Mouse (Mus musculus): Measurements from ENCODE around the gene Sh3bp5. TPM values are rescaled to one million over a fixed set of nuclear protein-coding genes. Genes with fewer than 3 reads are reported as not detected.
A peak's percentile ranks its signal among the peaks of the same experiment; 100 is the strongest.

The Sh3bp5 gene
- polyA plus RNA-seq, 1 experiment from 2014 or later = 29.9 TPM

- no peak for ATAC-seq (ENCODE audit: insufficient number of reproducible peaks, low FRiP score)
- Histone ChIP-seq H3K9me3 (replicated peaks) (no peaks in the 10 kb centered on the region), H3K36me3 (peaks cover 69% of the 10 kb centered on the region), H3K9ac (no peak overlapping the region), H3K4me2 (no peak overlapping the region), H3K27ac (ENCODE audit: poor library complexity, severe bottlenecking) (no peak overlapping the region), H3K27me3 (replicated peaks) (no peaks in the 10 kb centered on the region), H3K4me1 (replicated peaks) (no peaks in the 10 kb centered on the region), H3K4me3 (no peak overlapping the region)
- 88% methylated on average over 3 of the region's 3 CpGs for WGBS
Observed at GRCm38 (mm10) chr14:31376331-31376730, 59.5 kb downstream of the Sh3bp5 start.

GRCm38 (mm10) chr14:31374390-31374789, 61.5 kb downstream of the Sh3bp5 start:
- Histone ChIP-seq H3K27ac (ENCODE audit: poor library complexity, severe bottlenecking) (no peak overlapping the region), H3K9ac (no peak overlapping the region), H3K9me3 (replicated peaks) (no peaks in the 10 kb centered on the region), H3K4me3 (no peak overlapping the region), H3K36me3 (peaks cover 86% of the 10 kb centered on the region), H3K27me3 (replicated peaks) (no peaks in the 10 kb centered on the region), H3K4me1 (replicated peaks) (no peaks in the 10 kb centered on the region), H3K4me2 (no peak overlapping the region)
- ATAC-seq (ENCODE audit: insufficient number of reproducible peaks, low FRiP score) = no peak
- WGBS = 93% methylated on average over 6 of the region's 6 CpGs

- Histone ChIP-seq H3K4me3 (no peak overlapping the region), H3K9ac (no peak overlapping the region), H3K27me3 (replicated peaks) (no peaks in the 10 kb centered on the region), H3K27ac (ENCODE audit: poor library complexity, severe bottlenecking) (no peak overlapping the region), H3K9me3 (replicated peaks) (no peaks in the 10 kb centered on the region), H3K4me2 (no peak overlapping the region), H3K4me1 (replicated peaks) (no peaks in the 10 kb centered on the region), H3K36me3 (peaks cover 71% of the 10 kb centered on the region)
- ATAC-seq (ENCODE audit: insufficient number of reproducible peaks, low FRiP score) = no peak
- WGBS = 85% methylated on average over 3 of the region's 3 CpGs
Observed at GRCm38 (mm10) chr14:31369377-31369776, 66.5 kb downstream of the Sh3bp5 start.

GRCm38 (mm10) chr14:31367951-31368350, 67.9 kb downstream of the Sh3bp5 start:
- 83% methylated on average over 7 of the region's 7 CpGs for WGBS
- no peak for ATAC-seq (ENCODE audit: insufficient number of reproducible peaks, low FRiP score)

GRCm38 (mm10) chr14:31365350-31365749, 70.5 kb downstream of the Sh3bp5 start:
- H3K27me3 ChIP-seq (replicated peaks) = no peaks in the 10 kb centered on the region
- no peak overlapping the region for H3K9ac ChIP-seq
- ATAC-seq (ENCODE audit: insufficient number of reproducible peaks, low FRiP score) = no peak
- H3K4me2 ChIP-seq = no peak overlapping the region
- peaks cover 71% of the 10 kb centered on the region for H3K36me3 ChIP-seq
- H3K4me3 ChIP-seq = no peak overlapping the region
- H3K27ac ChIP-seq (ENCODE audit: poor library complexity, severe bottlenecking) = no peak overlapping the region
- no peaks in the 10 kb centered on the region for H3K9me3 ChIP-seq (replicated peaks)
- no peaks in the 10 kb centered on the region for H3K4me1 ChIP-seq (replicated peaks)

More at GRCm38 (mm10) chr14:31367951-31368350, 67.9 kb downstream of the Sh3bp5 start:
- H3K27ac ChIP-seq (ENCODE audit: poor library complexity, severe bottlenecking) = no peak overlapping the region
- no peak overlapping the region for H3K9ac ChIP-seq
- no peaks in the 10 kb centered on the region for H3K4me1 ChIP-seq (replicated peaks)
- H3K9me3 ChIP-seq (replicated peaks) = no peaks in the 10 kb centered on the region
- H3K4me3 ChIP-seq = no peak overlapping the region
- no peak overlapping the region for H3K4me2 ChIP-seq
- H3K27me3 ChIP-seq (replicated peaks) = no peaks in the 10 kb centered on the region
- H3K36me3 ChIP-seq = peaks cover 70% of the 10 kb centered on the region

GRCm38 (mm10) chr14:31364589-31364988, 71.3 kb downstream of the Sh3bp5 start:
- 89% methylated on average over 4 of the region's 4 CpGs for WGBS
- H3K9ac ChIP-seq = no peak overlapping the region
- no peak overlapping the region for H3K4me2 ChIP-seq
- no peaks in the 10 kb centered on the region for H3K4me1 ChIP-seq (replicated peaks)
- H3K9me3 ChIP-seq (replicated peaks) = no peaks in the 10 kb centered on the region
- H3K27ac ChIP-seq (ENCODE audit: poor library complexity, severe bottlenecking) = no peak overlapping the region
- H3K27me3 ChIP-seq (replicated peaks) = no peaks in the 10 kb centered on the region
- peaks cover 68% of the 10 kb centered on the region for H3K36me3 ChIP-seq
- no peak for ATAC-seq (ENCODE audit: insufficient number of reproducible peaks, low FRiP score)
- no peak overlapping the region for H3K4me3 ChIP-seq

GRCm38 (mm10) chr14:31362236-31362635, 73.6 kb downstream of the Sh3bp5 start:
- Histone ChIP-seq H3K4me2 (no peak overlapping the region), H3K9me3 (replicated peaks) (no peaks in the 10 kb centered on the region), H3K27ac (ENCODE audit: poor library complexity, severe bottlenecking) (no peak overlapping the region), H3K9ac (no peak overlapping the region), H3K36me3 (peaks cover 63% of the 10 kb centered on the region), H3K4me3 (no peak overlapping the region), H3K4me1 (replicated peaks) (no peaks in the 10 kb centered on the region), H3K27me3 (replicated peaks) (no peaks in the 10 kb centered on the region)
- 79% methylated on average over 2 of the region's 2 CpGs for whole genome bisulfite sequencing
- ATAC-seq (ENCODE audit: insufficient number of reproducible peaks, low FRiP score) = no peak

- no peaks in the 10 kb centered on the region for H3K27me3 ChIP-seq (replicated peaks)
- H3K36me3 ChIP-seq = peaks cover 45% of the 10 kb centered on the region
- no peak overlapping the region for H3K4me2 ChIP-seq
- peaks cover 12% of the 10 kb centered on the region; the same call in 1 of the 2 replicates for H3K4me1 ChIP-seq (replicated peaks)
- H3K9me3 ChIP-seq (replicated peaks) = no peaks in the 10 kb centered on the region
- ATAC-seq (ENCODE audit: insufficient number of reproducible peaks, low FRiP score) = no peak
- no peak overlapping the region for H3K27ac ChIP-seq (ENCODE audit: poor library complexity, severe bottlenecking)
- no peak overlapping the region for H3K4me3 ChIP-seq
- H3K9ac ChIP-seq = no peak overlapping the region
- 82% methylated on average over 1 of the region's 1 CpGs for WGBS
Observed at GRCm38 (mm10) chr14:31345367-31345766, 90.5 kb downstream of the Sh3bp5 start.

GRCm38 (mm10) chr14:31343241-31343640, 92.6 kb downstream of the Sh3bp5 start:
- Histone ChIP-seq H3K27me3 (replicated peaks) (no peaks in the 10 kb centered on the region), H3K9me3 (replicated peaks) (no peaks in the 10 kb centered on the region), H3K27ac (ENCODE audit: poor library complexity, severe bottlenecking) (peak overlapping the region; percentile 86), H3K4me2 (peak overlapping the region; percentile 59), H3K4me3 (no peak overlapping the region), H3K4me1 (replicated peaks) (peaks cover 16% of the 10 kb centered on the region), H3K9ac (peak overlapping the region; percentile 41; the same call in 1 of the 2 replicates), H3K36me3 (peaks cover 37% of the 10 kb centered on the region)
- 48% methylated on average over 8 of the region's 8 CpGs for WGBS
- ATAC-seq (ENCODE audit: insufficient number of reproducible peaks, low FRiP score) = no peak

GRCm38 (mm10) chr14:31337947-31338346, 97.9 kb downstream of the Sh3bp5 start:
- ATAC-seq (ENCODE audit: insufficient number of reproducible peaks, low FRiP score) = no peak
- peak overlapping the region; percentile 54; the same call in 1 of the 2 replicates for H3K9ac ChIP-seq
- H3K36me3 ChIP-seq = peaks cover 10% of the 10 kb centered on the region
- peak overlapping the region; percentile 97 for H3K4me3 ChIP-seq
- no peak overlapping the region for H3K27ac ChIP-seq (ENCODE audit: poor library complexity, severe bottlenecking)
- peak overlapping the region; percentile 79 for H3K4me2 ChIP-seq
- H3K9me3 ChIP-seq (replicated peaks) = no peaks in the 10 kb centered on the region
- no peaks in the 10 kb centered on the region for H3K27me3 ChIP-seq (replicated peaks)
- peaks cover 16% of the 10 kb centered on the region for H3K4me1 ChIP-seq (replicated peaks)

- H3K27ac ChIP-seq (ENCODE audit: poor library complexity, severe bottlenecking) = peak overlapping the region; percentile 100
- peaks cover 15% of the 10 kb centered on the region for H3K4me1 ChIP-seq (replicated peaks)
- no peaks in the 10 kb centered on the region for H3K9me3 ChIP-seq (replicated peaks)
- H3K4me3 ChIP-seq = peak overlapping the region; percentile 97
- peak overlapping the region; percentile 79 for H3K4me2 ChIP-seq
- H3K27me3 ChIP-seq (replicated peaks) = no peaks in the 10 kb centered on the region
- H3K36me3 ChIP-seq = peaks cover 10% of the 10 kb centered on the region
- H3K9ac ChIP-seq = peak overlapping the region; percentile 98
- ATAC-seq (ENCODE audit: insufficient number of reproducible peaks, low FRiP score) = no peak
- WGBS = 24% methylated on average over 7 of the region's 7 CpGs
Observed at GRCm38 (mm10) chr14:31337406-31337805, 98.5 kb downstream of the Sh3bp5 start.

All from heart, embryonic 12.5 days (tissue).